Mouse (Mus musculus): ENCODE results near the gene Gckr. TPM values are rescaled to one million over a fixed set of nuclear protein-coding genes. Genes with fewer than 3 reads are reported as not detected.

The Gckr gene
- polyA plus RNA-seq, 1 experiment: 0.16 TPM

DNA sequence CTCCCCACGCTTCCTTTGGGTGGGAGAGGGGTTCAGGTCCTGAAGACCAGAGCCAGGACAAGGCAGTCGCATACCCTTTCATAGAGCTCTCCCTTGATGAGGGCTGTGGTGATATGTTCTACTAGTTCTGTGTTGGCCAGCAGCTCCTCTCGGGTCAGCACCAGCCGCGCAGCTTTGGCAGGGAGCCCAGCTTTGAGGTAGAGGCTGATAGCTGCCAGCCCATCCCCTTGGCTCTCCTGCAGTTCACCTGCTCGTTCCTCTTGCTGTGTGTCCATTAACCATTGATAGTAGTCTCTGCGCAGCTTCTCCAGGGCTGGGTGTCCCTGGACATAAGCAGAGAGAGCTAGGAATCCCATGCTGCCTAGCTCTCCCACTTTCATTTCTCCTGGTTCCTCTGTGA, 31.1 kb upstream of the Gckr start:
- H3K4me3 ChIP-seq: no peak overlapping the region
- no peak overlapping the region for H3ac ChIP-seq (ENCODE audit: control insufficient read depth, insufficient read length)
- no peaks in the 10 kb centered on the region for H3K79me2 ChIP-seq (ENCODE audit: control insufficient read depth, insufficient read depth)
- TF ChIP-seq SRF (IDR thresholded peaks at IDR 0.05; ENCODE audit: control insufficient read depth, insufficient read length, low read depth) (no peak), CEBPB (IDR thresholded peaks at IDR 0.05; ENCODE audit: insufficient read depth, poor library complexity, severe bottlenecking) (no peak), TCF3 (IDR thresholded peaks at IDR 0.05; ENCODE audit: insufficient read length, low read depth) (no peak), TCF12 (IDR thresholded peaks at IDR 0.05; ENCODE audit: insufficient read depth, poor library complexity, severe bottlenecking) (no peak), MAX (IDR thresholded peaks at IDR 0.05; ENCODE audit: low read depth) (no peak), MYOG (IDR thresholded peaks at IDR 0.05; ENCODE audit: control insufficient read depth in 1 of 3, insufficient read depth in 1 of 3, insufficient read length in 2 of 3, low read depth in 2 of 3) (no peak), REST (IDR thresholded peaks at IDR 0.05; ENCODE audit: insufficient read depth, insufficient read length) (no peak), POLR2A (IDR thresholded peaks at IDR 0.05; ENCODE audit: insufficient read length, low read depth) (no peak), USF1 (IDR thresholded peaks at IDR 0.05; ENCODE audit: low read depth) (no peak), POLR2AphosphoS2 (IDR thresholded peaks at IDR 0.05; ENCODE audit: insufficient read length, low read depth) (no peak), MYOD1 (IDR thresholded peaks at IDR 0.05; ENCODE audit: control insufficient read depth in 1 of 3, insufficient read length in 2 of 3, low read depth in 2 of 3) (no peak), E2F4 (IDR thresholded peaks at IDR 0.05; ENCODE audit: insufficient read depth) (no peak)
- peaks cover 12% of the 10 kb centered on the region for H3K36me3 ChIP-seq (ENCODE audit: control insufficient read depth, insufficient read depth)
- H3K4me2 ChIP-seq (ENCODE audit: low read depth): no peak overlapping the region
- no peaks in the 10 kb centered on the region for H3K27me3 ChIP-seq (ENCODE audit: control insufficient read depth, insufficient read depth, insufficient read length)

DNA sequence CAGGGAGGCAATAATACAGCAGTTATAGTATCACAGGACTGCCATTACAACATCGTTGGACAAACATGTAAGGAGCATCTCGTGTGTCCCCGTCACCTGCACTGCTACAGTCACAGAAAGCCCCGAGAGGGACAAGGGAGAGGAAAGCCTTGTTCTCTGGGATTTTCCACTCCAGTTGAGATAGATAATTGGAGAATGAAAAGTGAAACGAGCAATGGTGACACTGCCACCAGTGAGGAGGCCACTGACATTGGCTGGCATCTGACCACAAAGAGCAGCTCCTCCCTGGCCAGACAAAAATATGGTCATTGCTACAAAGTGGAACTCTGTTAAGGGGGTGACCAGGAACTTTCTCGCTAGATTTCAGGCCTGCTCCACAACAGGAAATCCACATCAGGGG, 29.6 kb upstream of the Gckr start:
- TF ChIP-seq MYOD1 (IDR thresholded peaks at IDR 0.05; ENCODE audit: control insufficient read depth in 1 of 3, insufficient read length in 2 of 3, low read depth in 2 of 3): no peak
- TF ChIP-seq TCF12 (IDR thresholded peaks at IDR 0.05; ENCODE audit: insufficient read depth, poor library complexity, severe bottlenecking): no peak
- no peak for TF ChIP-seq TCF3 (IDR thresholded peaks at IDR 0.05; ENCODE audit: insufficient read length, low read depth)
- TF ChIP-seq USF1 (IDR thresholded peaks at IDR 0.05; ENCODE audit: low read depth): no peak
- no peak overlapping the region for H3ac ChIP-seq (ENCODE audit: control insufficient read depth, insufficient read length)
- H3K4me3 ChIP-seq: no peak overlapping the region
- H3K4me2 ChIP-seq (ENCODE audit: low read depth): no peak overlapping the region
- H3K27me3 ChIP-seq (ENCODE audit: control insufficient read depth, insufficient read depth, insufficient read length): no peaks in the 10 kb centered on the region
- no peaks in the 10 kb centered on the region for H3K79me2 ChIP-seq (ENCODE audit: control insufficient read depth, insufficient read depth)
- H3K36me3 ChIP-seq (ENCODE audit: control insufficient read depth, insufficient read depth): peaks cover 12% of the 10 kb centered on the region

DNA sequence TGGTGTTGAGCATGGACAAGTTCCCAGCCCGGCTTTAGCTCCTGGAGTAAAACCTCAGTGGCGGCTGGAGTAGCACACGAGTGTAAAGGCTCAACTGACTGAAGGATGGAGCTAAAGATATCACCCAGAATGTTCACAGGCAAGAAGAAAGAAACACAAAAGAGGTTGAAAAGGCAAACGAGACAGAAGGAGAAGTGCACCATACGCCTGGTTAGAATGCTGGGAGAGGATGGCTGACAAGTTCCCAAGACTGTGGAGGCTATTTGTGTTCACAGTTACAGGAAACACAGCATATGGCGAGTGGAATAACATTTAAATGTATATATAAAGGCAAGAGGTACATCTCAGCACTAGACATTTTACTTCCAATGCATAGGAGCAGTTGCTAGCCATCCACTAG, 24.2 kb upstream of the Gckr start:
- H3K36me3 ChIP-seq (ENCODE audit: control insufficient read depth, insufficient read depth): peaks cover 8% of the 10 kb centered on the region
- H3K4me2 ChIP-seq (ENCODE audit: low read depth): no peak overlapping the region
- TF ChIP-seq MYOD1 (IDR thresholded peaks at IDR 0.05; ENCODE audit: control insufficient read depth in 1 of 3, insufficient read length in 2 of 3, low read depth in 2 of 3) (no peak), USF1 (IDR thresholded peaks at IDR 0.05; ENCODE audit: low read depth) (no peak), TCF3 (IDR thresholded peaks at IDR 0.05; ENCODE audit: insufficient read length, low read depth) (no peak), POLR2A (IDR thresholded peaks at IDR 0.05; ENCODE audit: insufficient read length, low read depth) (no peak), MAX (IDR thresholded peaks at IDR 0.05; ENCODE audit: low read depth) (no peak), E2F4 (IDR thresholded peaks at IDR 0.05; ENCODE audit: insufficient read depth) (no peak), CEBPB (IDR thresholded peaks at IDR 0.05; ENCODE audit: insufficient read depth, poor library complexity, severe bottlenecking) (no peak), REST (IDR thresholded peaks at IDR 0.05; ENCODE audit: insufficient read depth, insufficient read length) (no peak), POLR2AphosphoS2 (IDR thresholded peaks at IDR 0.05; ENCODE audit: insufficient read length, low read depth) (no peak), MYOG (IDR thresholded peaks at IDR 0.05; ENCODE audit: control insufficient read depth in 1 of 3, insufficient read depth in 1 of 3, insufficient read length in 2 of 3, low read depth in 2 of 3) (no peak)
- H3K4me3 ChIP-seq: no peak overlapping the region
- H3ac ChIP-seq (ENCODE audit: control insufficient read depth, insufficient read length): no peak overlapping the region
- H3K79me2 ChIP-seq (ENCODE audit: control insufficient read depth, insufficient read depth): no peaks in the 10 kb centered on the region
- H3K27me3 ChIP-seq (ENCODE audit: control insufficient read depth, insufficient read depth, insufficient read length): no peaks in the 10 kb centered on the region

DNA sequence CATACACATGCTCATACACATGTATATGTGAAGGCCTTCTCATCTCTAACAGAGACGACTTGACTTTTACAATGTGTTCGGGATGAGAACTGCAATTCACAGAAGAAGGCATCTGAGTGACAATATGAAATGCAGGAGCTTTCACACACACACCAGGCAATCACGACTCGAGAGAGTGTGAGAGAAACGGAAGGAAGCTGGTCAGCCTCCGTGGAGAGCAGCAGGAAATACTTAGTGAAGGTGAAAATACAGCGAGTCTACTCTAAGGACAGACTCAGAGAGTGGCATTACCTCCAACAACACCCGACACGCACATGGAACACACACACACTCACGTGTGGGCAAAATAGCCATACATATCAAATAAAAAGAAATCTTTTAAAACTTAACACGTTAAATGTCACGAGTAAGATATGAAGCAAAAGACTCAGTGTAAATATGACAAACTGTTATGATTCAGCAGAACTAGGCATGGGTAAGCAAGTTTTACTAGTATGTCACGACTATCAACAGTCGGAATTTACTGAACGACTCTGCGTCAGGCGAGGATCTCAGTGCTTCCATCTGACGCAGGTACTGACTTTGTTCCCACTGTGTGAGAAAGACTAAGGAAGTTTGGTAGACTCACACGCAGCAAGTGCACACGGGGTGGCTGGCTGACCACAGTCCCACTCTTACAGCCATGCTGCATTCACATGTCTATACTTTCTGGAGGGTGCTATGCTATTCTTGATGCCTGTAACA, 17.8 kb upstream of the Gckr start:
- Histone ChIP-seq H3K4me3 (no peak overlapping the region), H3ac (ENCODE audit: control insufficient read depth, insufficient read length) (no peak overlapping the region), H3K27me3 (ENCODE audit: control insufficient read depth, insufficient read depth, insufficient read length) (no peaks in the 10 kb centered on the region), H3K79me2 (ENCODE audit: control insufficient read depth, insufficient read depth) (no peaks in the 10 kb centered on the region), H3K4me2 (ENCODE audit: low read depth) (no peak overlapping the region), H3K36me3 (ENCODE audit: control insufficient read depth, insufficient read depth) (peaks cover 35% of the 10 kb centered on the region)
- no peak for TF ChIP-seq MYOG (IDR thresholded peaks at IDR 0.05; ENCODE audit: control insufficient read depth in 1 of 3, insufficient read depth in 1 of 3, insufficient read length in 2 of 3, low read depth in 2 of 3)
- no peak for TF ChIP-seq SRF (IDR thresholded peaks at IDR 0.05; ENCODE audit: control insufficient read depth, insufficient read length, low read depth)
- TF ChIP-seq CEBPB (IDR thresholded peaks at IDR 0.05; ENCODE audit: insufficient read depth, poor library complexity, severe bottlenecking): no peak
- TF ChIP-seq E2F4 (IDR thresholded peaks at IDR 0.05; ENCODE audit: insufficient read depth): no peak
- no peak for TF ChIP-seq USF1 (IDR thresholded peaks at IDR 0.05; ENCODE audit: low read depth)
- no peak for TF ChIP-seq POLR2A (IDR thresholded peaks at IDR 0.05; ENCODE audit: insufficient read length, low read depth)
- no peak for TF ChIP-seq REST (IDR thresholded peaks at IDR 0.05; ENCODE audit: insufficient read depth, insufficient read length)
- TF ChIP-seq TCF12 (IDR thresholded peaks at IDR 0.05; ENCODE audit: insufficient read depth, poor library complexity, severe bottlenecking): no peak
- no peak for TF ChIP-seq MAX (IDR thresholded peaks at IDR 0.05; ENCODE audit: low read depth)
- no peak for TF ChIP-seq TCF3 (IDR thresholded peaks at IDR 0.05; ENCODE audit: insufficient read length, low read depth)
- TF ChIP-seq POLR2AphosphoS2 (IDR thresholded peaks at IDR 0.05; ENCODE audit: insufficient read length, low read depth): no peak
- TF ChIP-seq MYOD1 (IDR thresholded peaks at IDR 0.05; ENCODE audit: control insufficient read depth in 1 of 3, insufficient read length in 2 of 3, low read depth in 2 of 3): no peak
